Mouse (Mus musculus): ENCODE results near the gene Mtrex. TPM values are rescaled to one million over a fixed set of nuclear protein-coding genes. Genes with fewer than 3 reads are reported as not detected.

Gene Mtrex
- polyA plus RNA-seq, 1 experiment from 2014 or later: 94.7 TPM

DNA sequence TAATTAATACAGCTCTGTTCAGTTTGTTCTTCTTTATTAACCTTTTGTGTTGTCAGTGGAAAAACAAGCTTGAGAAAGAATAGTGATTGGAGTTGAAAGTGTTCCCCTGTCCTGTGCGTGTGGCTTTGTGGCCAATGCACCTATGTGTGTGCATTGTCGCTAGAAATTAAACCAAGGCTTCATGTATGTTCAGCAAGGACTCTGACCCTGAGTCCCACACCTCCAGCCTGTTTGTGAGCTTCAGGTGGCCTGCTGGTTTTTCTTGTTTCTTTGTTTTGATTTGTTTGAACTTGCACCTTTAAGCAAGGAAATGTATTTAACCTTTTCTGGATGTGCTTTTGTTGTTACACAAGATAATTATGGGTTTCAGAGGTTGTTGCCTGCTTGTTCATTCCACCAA, 97.6 kb downstream of the Mtrex start:
- Histone ChIP-seq H3K9ac (ENCODE audit: low read depth, low read length) (no peak overlapping the region), H3K9me3 (ENCODE audit: control insufficient read depth, low read length) (no peaks in the 10 kb centered on the region), H3K4me1 (replicated peaks; ENCODE audit: control insufficient read depth, insufficient read depth, low read length) (no peaks in the 10 kb centered on the region), H3K36me3 (ENCODE audit: control insufficient read depth, insufficient read depth, low read length) (no peaks in the 10 kb centered on the region), H3K27me3 (ENCODE audit: control insufficient read depth, insufficient read depth, low read length) (no peaks in the 10 kb centered on the region), H3K4me3 (ENCODE audit: low read depth, low read length) (no peak overlapping the region), H3K27ac (ENCODE audit: low read depth, low read length) (no peak overlapping the region), H3K4me2 (replicated peaks; ENCODE audit: low read depth, low read length) (no peak overlapping the region)
- ATAC-seq (ENCODE audit: low FRiP score): no peak
- DNase-seq (ENCODE audit: low spot score): no peak
- 94% methylated on average over 2 of the region's 2 CpGs for WGBS

DNA sequence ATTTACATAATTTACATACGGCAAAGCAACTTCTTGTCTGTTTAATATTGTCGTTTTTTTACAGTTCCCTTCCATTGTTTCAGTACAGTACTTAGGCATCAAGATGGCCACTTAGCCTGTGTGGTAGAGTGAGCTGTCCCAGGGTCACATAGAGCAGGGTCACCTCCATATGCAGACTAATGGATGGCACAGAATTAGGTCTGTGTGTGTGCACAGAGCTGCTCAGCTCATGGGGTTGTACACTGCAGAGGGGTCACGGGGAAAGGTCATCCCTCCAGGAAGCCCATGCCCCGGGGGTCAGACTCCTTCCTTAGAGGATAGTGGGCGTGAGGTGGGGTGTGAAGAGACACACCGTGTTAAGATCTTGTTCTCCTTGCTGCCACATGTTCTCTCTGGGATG, 101.7 kb downstream of the Mtrex start:
- H3K27me3 ChIP-seq (ENCODE audit: control insufficient read depth, insufficient read depth, low read length): no peaks in the 10 kb centered on the region
- H3K4me3 ChIP-seq (ENCODE audit: low read depth, low read length): no peak overlapping the region
- H3K36me3 ChIP-seq (ENCODE audit: control insufficient read depth, insufficient read depth, low read length): no peaks in the 10 kb centered on the region
- H3K9me3 ChIP-seq (ENCODE audit: control insufficient read depth, low read length): no peaks in the 10 kb centered on the region
- no peak overlapping the region for H3K9ac ChIP-seq (ENCODE audit: low read depth, low read length)
- 61% methylated on average over 6 of the region's 6 CpGs for WGBS
- no peak overlapping the region for H3K27ac ChIP-seq (ENCODE audit: low read depth, low read length)
- DNase-seq (ENCODE audit: low spot score) (no peak), ATAC-seq (ENCODE audit: low FRiP score) (no peak)
- H3K4me2 ChIP-seq (replicated peaks; ENCODE audit: low read depth, low read length): no peak overlapping the region
- no peaks in the 10 kb centered on the region for H3K4me1 ChIP-seq (replicated peaks; ENCODE audit: control insufficient read depth, insufficient read depth, low read length)

DNA sequence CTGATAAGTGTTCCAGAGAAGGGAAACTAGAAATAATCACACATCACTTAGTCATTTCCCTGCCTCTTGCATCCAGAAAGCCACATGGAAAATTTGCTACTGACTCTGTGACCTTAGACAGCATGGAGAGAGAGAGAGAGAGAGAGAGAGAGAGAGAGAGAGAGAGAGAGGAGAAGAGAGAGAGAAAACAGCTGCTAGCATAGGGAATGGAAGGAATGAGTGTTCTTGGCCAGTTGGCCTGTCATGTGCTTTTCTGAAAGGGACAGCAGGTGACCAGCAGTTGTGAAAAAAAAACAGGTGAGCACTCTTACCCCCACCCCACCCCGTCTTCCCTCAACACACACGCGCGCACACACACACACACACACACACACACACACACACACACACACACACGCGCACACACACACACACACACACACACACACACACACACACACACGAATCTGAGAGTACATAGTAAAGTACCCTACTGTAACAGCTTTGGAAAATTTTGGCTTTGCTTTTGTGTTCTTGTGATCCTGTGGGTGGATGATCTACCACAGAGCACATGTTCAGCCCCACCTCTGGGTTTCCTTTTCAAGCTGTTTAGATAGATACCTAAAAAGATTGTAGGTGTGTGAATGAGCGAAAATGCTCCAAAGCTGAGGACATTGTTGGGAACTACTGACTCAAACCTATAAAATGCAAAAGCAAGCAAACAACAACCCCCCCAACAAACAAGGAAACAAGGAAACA, 103.1 kb downstream of the Mtrex start:
- H3K4me1 ChIP-seq (replicated peaks; ENCODE audit: control insufficient read depth, insufficient read depth, low read length): no peaks in the 10 kb centered on the region
- DNase-seq (ENCODE audit: low spot score) (no peak), ATAC-seq (ENCODE audit: low FRiP score) (no peak)
- 69% methylated on average over 8 of the region's 8 CpGs for WGBS
- H3K36me3 ChIP-seq (ENCODE audit: control insufficient read depth, insufficient read depth, low read length): no peaks in the 10 kb centered on the region
- no peak overlapping the region for H3K9ac ChIP-seq (ENCODE audit: low read depth, low read length)
- H3K9me3 ChIP-seq (ENCODE audit: control insufficient read depth, low read length): no peaks in the 10 kb centered on the region
- H3K27me3 ChIP-seq (ENCODE audit: control insufficient read depth, insufficient read depth, low read length): no peaks in the 10 kb centered on the region
- no peak overlapping the region for H3K4me2 ChIP-seq (replicated peaks; ENCODE audit: low read depth, low read length)
- H3K4me3 ChIP-seq (ENCODE audit: low read depth, low read length): no peak overlapping the region
- H3K27ac ChIP-seq (ENCODE audit: low read depth, low read length): no peak overlapping the region

DNA sequence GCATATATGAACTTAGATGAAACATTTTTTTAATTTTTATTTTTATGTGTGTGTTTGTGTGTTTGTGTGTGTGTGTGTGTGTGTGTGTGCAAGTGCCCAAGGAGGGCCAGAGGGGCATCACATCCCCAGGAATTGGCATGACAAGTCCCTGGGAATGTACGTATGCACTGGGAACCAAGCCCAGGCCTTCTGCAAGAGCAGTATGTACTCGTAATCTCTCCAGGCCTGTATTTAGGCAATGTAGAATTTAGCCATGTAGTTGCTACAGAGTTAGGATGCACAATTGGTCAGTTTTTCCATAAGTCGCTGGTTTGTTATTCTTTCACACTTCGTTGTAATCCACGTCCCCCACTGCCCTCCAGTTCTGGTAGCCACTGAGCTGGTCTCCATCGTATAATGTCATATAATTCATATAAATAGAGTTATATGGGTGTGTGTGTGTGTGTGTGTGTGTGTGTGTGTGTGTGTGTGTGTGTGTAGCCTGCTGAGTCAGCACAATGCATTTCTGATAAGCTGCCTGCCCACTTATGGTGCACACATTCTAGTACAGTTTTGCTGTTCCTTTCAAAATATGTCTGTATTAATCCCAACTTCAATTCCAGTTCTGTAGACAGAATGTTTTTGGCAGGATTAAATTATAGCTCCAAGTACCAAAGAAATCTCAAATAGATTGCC, 103.8 kb downstream of the Mtrex start:
- Histone ChIP-seq H3K27me3 (ENCODE audit: control insufficient read depth, insufficient read depth, low read length) (no peaks in the 10 kb centered on the region), H3K27ac (ENCODE audit: low read depth, low read length) (no peak overlapping the region), H3K4me3 (ENCODE audit: low read depth, low read length) (no peak overlapping the region), H3K36me3 (ENCODE audit: control insufficient read depth, insufficient read depth, low read length) (no peaks in the 10 kb centered on the region), H3K9me3 (ENCODE audit: control insufficient read depth, low read length) (no peaks in the 10 kb centered on the region), H3K9ac (ENCODE audit: low read depth, low read length) (no peak overlapping the region), H3K4me1 (replicated peaks; ENCODE audit: control insufficient read depth, insufficient read depth, low read length) (no peaks in the 10 kb centered on the region), H3K4me2 (replicated peaks; ENCODE audit: low read depth, low read length) (no peak overlapping the region)
- ATAC-seq (ENCODE audit: low FRiP score): no peak
- no peak for DNase-seq (ENCODE audit: low spot score)
- WGBS: 93% methylated on average over 6 of the region's 6 CpGs

DNA sequence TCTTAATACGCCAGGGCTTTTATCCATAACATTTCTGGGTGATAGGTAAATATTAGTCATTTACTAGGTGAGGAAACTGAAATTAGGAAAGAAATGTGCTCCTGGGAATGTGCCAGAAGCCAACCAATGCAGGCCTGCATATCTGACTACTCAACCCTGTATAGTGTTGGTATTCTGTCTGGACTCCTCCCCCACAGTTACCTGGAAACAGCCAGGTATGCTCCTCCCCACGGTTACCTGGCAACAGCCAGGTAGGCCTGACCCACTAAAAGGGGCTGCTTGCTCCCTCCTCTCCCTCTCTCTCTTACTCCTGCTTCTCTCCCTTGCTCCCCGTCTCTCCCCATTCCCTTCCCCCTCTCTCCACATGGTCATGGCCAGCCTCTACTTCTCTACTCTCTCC, 104.8 kb downstream of the Mtrex start:
- Histone ChIP-seq H3K4me2 (replicated peaks; ENCODE audit: low read depth, low read length) (no peak overlapping the region), H3K27me3 (ENCODE audit: control insufficient read depth, insufficient read depth, low read length) (no peaks in the 10 kb centered on the region), H3K9ac (ENCODE audit: low read depth, low read length) (no peak overlapping the region), H3K27ac (ENCODE audit: low read depth, low read length) (no peak overlapping the region), H3K9me3 (ENCODE audit: control insufficient read depth, low read length) (no peaks in the 10 kb centered on the region), H3K36me3 (ENCODE audit: control insufficient read depth, insufficient read depth, low read length) (no peaks in the 10 kb centered on the region), H3K4me3 (ENCODE audit: low read depth, low read length) (no peak overlapping the region), H3K4me1 (replicated peaks; ENCODE audit: control insufficient read depth, insufficient read depth, low read length) (no peaks in the 10 kb centered on the region)
- no peak for ATAC-seq (ENCODE audit: low FRiP score)
- WGBS: 65% methylated on average over 3 of the region's 3 CpGs
- DNase-seq (ENCODE audit: low spot score): no peak

DNA sequence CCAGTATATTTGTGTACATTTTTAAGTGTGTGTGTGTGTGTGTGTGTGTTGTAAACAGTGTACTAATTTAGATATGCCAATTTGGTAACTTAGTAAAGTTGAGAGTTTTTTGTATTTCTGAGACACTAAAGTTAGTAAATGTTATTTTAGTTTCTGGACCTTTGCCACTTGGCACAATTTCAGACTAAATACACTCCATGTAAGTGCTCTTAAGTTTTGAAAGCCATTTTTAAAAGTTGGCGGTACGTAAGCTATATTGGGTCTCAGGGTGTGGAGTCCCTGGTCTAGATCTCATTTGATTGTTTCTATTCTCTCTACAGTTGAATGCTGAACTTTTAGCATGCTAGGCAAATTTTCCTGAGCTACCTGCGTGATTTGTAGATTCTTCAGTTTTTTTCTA, 109.1 kb downstream of the Mtrex start:
- DNase-seq (ENCODE audit: low spot score) (no peak), ATAC-seq (ENCODE audit: low FRiP score) (no peak)
- WGBS: 93% methylated on average over 3 of the region's 3 CpGs
- Histone ChIP-seq H3K4me2 (replicated peaks; ENCODE audit: low read depth, low read length) (no peak overlapping the region), H3K27me3 (ENCODE audit: control insufficient read depth, insufficient read depth, low read length) (no peaks in the 10 kb centered on the region), H3K9ac (ENCODE audit: low read depth, low read length) (no peak overlapping the region), H3K4me1 (replicated peaks; ENCODE audit: control insufficient read depth, insufficient read depth, low read length) (no peaks in the 10 kb centered on the region), H3K27ac (ENCODE audit: low read depth, low read length) (no peak overlapping the region), H3K4me3 (ENCODE audit: low read depth, low read length) (no peak overlapping the region), H3K9me3 (ENCODE audit: control insufficient read depth, low read length) (no peaks in the 10 kb centered on the region), H3K36me3 (ENCODE audit: control insufficient read depth, insufficient read depth, low read length) (no peaks in the 10 kb centered on the region)

Other genes starting within 250 kb of the Mtrex start
- gene Plpp1, start 126.6 kb downstream of the Mtrex start, polyA plus RNA-seq (2014; fragmentation: Nextera tagmentation; extraction: Ambion mirVana): 22.1 and 24.0 TPM in 2 replicates
- gene Dhx29, start 56 bp upstream of the Mtrex start, polyA plus RNA-seq (2014; fragmentation: Nextera tagmentation; extraction: Ambion mirVana): 33.5 and 42.3 TPM in 2 replicates
- 2.6 and 5.0 TPM in 2 replicates for gene Ccno, start 60.4 kb upstream of the Mtrex start, polyA plus RNA-seq (2014; fragmentation: Nextera tagmentation; extraction: Ambion mirVana)
- 2.2 and 2.7 TPM in 2 replicates for gene Mcidas, start 66.4 kb upstream of the Mtrex start, polyA plus RNA-seq (2014; fragmentation: Nextera tagmentation; extraction: Ambion mirVana)
- gene Cdc20b, start 107.7 kb upstream of the Mtrex start, polyA plus RNA-seq (2014; fragmentation: Nextera tagmentation; extraction: Ambion mirVana): 0.92 and 2.1 TPM in 2 replicates
- gene Gpx8, start 119.0 kb upstream of the Mtrex start, polyA plus RNA-seq (2014; fragmentation: Nextera tagmentation; extraction: Ambion mirVana): 103 and 105 TPM in 2 replicates
- not detected in 2 replicates for gene Gzma, start 173.6 kb upstream of the Mtrex start, polyA plus RNA-seq (2014; fragmentation: Nextera tagmentation; extraction: Ambion mirVana)